Mouse (Mus musculus) neural tube, embryonic 11.5 days (tissue): ENCODE data around the gene Olfr678. TPM values are rescaled to one million over a fixed set of nuclear protein-coding genes. Genes with fewer than 3 reads are reported as not detected.
"Not testable (repeated sequence)": the region's sequence is repeated elsewhere in the genome, so short reads cannot be mapped to it uniquely, and the experiment has no call there.

Experiments used
- ATAC-seq: fragments of 200-750 bp; cut with Nextera tagmentation; 2 replicates; pipeline ENCODE4 v1.8.0; 2017; ENCODE audit warnings: moderate number of reproducible peaks, mild to moderate bottlenecking, moderate TSS enrichment, moderate library complexity; ENCODE audit not compliant: insufficient read depth, low FRiP score, low TSS enrichment
- DNase-seq: peaks from one replicate; pipeline ENCODE4 v3.0.0-alpha.2; 2015; ENCODE audit warnings: low spot score
- H3K27ac ChIP-seq: fragments of 300-500 bp; sonication (generic); 2 replicates; pipeline ENCODE4 v1.5.1; 2014; ENCODE audit warnings: low read depth, mild to moderate bottlenecking, low read length
- H3K27me3 ChIP-seq: fragments of 300-500 bp; sonication (generic); 2 replicates; pipeline ENCODE4 v1.6.1; 2014; ENCODE audit warnings: mild to moderate bottlenecking, low read length, mixed read lengths; ENCODE audit not compliant: control insufficient read depth, insufficient read depth
- H3K36me3 ChIP-seq: fragments of 300-500 bp; sonication (generic); 2 replicates; pipeline ENCODE4 v1.6.1; 2014; ENCODE audit warnings: mild to moderate bottlenecking, low read length, moderate library complexity, mixed read lengths; ENCODE audit not compliant: control insufficient read depth, insufficient read depth
- H3K4me1 ChIP-seq: fragments of 300-500 bp; sonication (generic); 2 replicates; pipeline ENCODE4 v1.6.1; 2014; ENCODE audit warnings: low read length, mixed read lengths; ENCODE audit not compliant: control insufficient read depth, insufficient read depth
- H3K4me2 ChIP-seq: fragments of 300-500 bp; sonication (generic); 2 replicates; pipeline ENCODE4 v1.6.1; 2014; ENCODE audit warnings: low read depth, mild to moderate bottlenecking, moderate library complexity
- H3K4me3 ChIP-seq: fragments of 300-500 bp; sonication (generic); 2 replicates; pipeline ENCODE4 v1.5.1; 2014; ENCODE audit warnings: low read depth, low read length
- H3K9ac ChIP-seq: fragments of 300-500 bp; sonication (generic); 2 replicates; pipeline ENCODE4 v1.6.1; 2014; ENCODE audit warnings: mild to moderate bottlenecking, low read length
- H3K9me3 ChIP-seq: fragments of 300-500 bp; sonication (generic); 2 replicates; pipeline ENCODE4 v1.6.1; 2016; ENCODE audit warnings: low read length; ENCODE audit not compliant: control insufficient read depth
- WGBS: fragments of 180-500 bp; shearing (Covaris S2); extraction: QIAGEN DNeasy Blood & Tissue Kit; methylation state at CpG from one replicate; pipeline ENCODE4 v1.1.7; 2014; 5-methylcytosine and 5-hydroxymethylcytosine counted together
- polyA plus RNA-seq: library from polyadenylated mRNA; unstranded; fragments of >200 nt; fragmentation: Nextera tagmentation; extraction: Ambion mirVana; gene quantifications from 2 replicates; pipeline ENCODE4 v1.2.1, GENCODE M21; 2014

Gene Olfr678
- polyA plus RNA-seq: not detected in 2 replicates

DNA sequence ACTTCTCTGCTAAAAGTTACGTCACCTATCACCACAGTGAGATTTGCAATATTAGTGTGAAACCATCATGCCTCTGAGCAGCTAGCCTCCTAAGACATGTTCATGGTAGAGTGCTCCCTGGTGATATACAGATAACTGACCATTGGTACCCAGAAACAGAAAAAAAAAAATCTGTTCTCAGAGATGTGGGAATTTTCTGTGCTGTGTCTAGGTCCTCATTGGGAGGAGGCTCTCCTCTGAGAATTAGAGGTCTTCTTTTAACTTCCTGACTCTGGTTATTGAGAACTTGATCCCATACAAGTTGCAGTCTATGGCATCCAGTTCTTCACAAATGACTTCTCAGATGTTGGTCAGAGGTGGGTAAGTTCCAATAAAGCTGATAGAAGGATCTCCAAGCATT is at the start of gene Olfr678:
Olfr678 (plus strand) TSS at position 301 of the 400 bp plus-strand sequence.
- Histone ChIP-seq H3K9ac (no peak within 1 kb of the TSS), H3K27ac (no peak within 1 kb of the TSS), H3K4me3 (no peak within 1 kb of the TSS), H3K36me3 (no peaks in the 10 kb centered on the region), H3K27me3 (no peaks in the 10 kb centered on the region), H3K4me1 (no peaks in the 10 kb centered on the region), H3K9me3 (no peaks in the 10 kb centered on the region), H3K4me2 (no peak within 1 kb of the TSS)
- WGBS: 92% methylated on average over 1 of the region's 1 CpGs
- DNase-seq: no peak
- no peak for ATAC-seq

DNA sequence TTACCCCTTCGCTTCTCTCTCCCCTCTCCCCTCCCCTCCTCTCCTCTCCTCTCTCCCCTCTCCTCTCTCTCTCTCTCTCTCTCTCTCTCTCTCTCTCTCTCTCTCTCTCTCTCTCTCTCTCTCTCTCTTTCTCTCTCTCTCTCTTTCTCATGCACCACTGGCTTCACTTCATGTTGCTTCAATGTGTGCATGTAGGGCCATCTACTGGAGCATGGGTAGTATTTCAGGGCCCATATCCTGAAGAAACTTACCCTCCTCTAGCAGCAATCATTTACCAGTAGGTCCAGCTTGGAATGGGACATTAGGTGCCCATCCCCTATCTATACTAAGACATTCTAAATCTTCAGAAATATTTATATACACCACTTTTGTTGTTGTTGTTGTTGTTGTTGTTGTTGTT is 41.7 kb upstream of the Olfr678 start:
- H3K36me3 ChIP-seq: no peaks in the 10 kb centered on the region
- H3K9ac ChIP-seq: no peak overlapping the region
- no peaks in the 10 kb centered on the region for H3K27me3 ChIP-seq
- H3K4me1 ChIP-seq: no peaks in the 10 kb centered on the region
- ATAC-seq (no peak), DNase-seq (no peak)
- no peak overlapping the region for H3K27ac ChIP-seq
- WGBS: 93% methylated on average over 1 of the region's 1 CpGs
- no peak overlapping the region for H3K4me3 ChIP-seq
- no peaks in the 10 kb centered on the region for H3K9me3 ChIP-seq
- no peak overlapping the region for H3K4me2 ChIP-seq

DNA sequence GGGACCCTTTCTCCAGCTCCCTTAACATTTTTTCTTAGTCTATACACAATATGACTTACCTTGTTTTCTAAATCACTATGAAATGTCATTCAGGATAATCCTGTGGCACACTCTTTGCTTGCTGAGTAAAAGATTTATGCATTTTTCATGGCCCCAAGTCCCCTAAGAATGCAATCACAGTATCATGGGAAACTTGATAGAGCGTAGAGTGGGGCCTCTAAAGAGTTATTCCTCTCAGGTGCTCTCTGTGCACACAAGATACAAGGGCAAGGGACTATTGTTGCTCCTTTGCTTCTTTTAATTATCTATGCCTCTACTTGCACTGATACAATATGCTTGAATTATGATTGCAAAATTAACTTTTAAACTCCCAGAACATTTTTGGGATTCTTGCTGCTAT is 35.9 kb upstream of the Olfr678 start, which contains the start of gene Olfr675:
Olfr675 (minus strand) TSS at position 101 of the 400 bp plus-strand sequence.
- no peak within 1 kb of the TSS for H3K4me3 ChIP-seq
- no peak for ATAC-seq
- no peaks in the 10 kb centered on the region for H3K27me3 ChIP-seq
- 69% methylated on average over 1 of the region's 1 CpGs for WGBS
- no peak for DNase-seq
- H3K36me3 ChIP-seq: no peaks in the 10 kb centered on the region
- H3K4me2 ChIP-seq: no peak within 1 kb of the TSS
- no peak within 1 kb of the TSS for H3K27ac ChIP-seq
- H3K9me3 ChIP-seq: no peaks in the 10 kb centered on the region
- H3K9ac ChIP-seq: no peak within 1 kb of the TSS
- no peaks in the 10 kb centered on the region for H3K4me1 ChIP-seq

DNA sequence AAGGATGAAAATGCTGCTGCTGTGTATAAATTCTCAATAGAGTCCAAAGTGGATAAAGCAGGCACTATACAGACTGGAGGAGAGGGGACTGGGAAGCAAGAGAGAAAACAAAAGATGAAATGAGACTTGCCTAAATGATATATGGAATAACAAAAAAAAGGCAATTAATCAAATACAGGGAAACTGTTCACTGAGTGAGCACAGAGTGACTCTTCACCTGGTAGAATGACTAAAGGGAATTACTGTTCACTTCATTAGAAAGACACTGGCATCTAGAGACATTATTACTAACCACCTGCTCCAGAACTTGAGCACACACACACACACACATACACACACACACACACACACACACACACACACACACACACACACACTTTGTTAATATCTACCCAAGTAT is 31.9 kb upstream of the Olfr678 start, which contains the start of gene Olfr676:
Olfr676 (plus strand) TSS at position 301 of the 400 bp plus-strand sequence.
- no peaks in the 10 kb centered on the region for H3K27me3 ChIP-seq
- H3K36me3 ChIP-seq: no peaks in the 10 kb centered on the region
- H3K4me2 ChIP-seq: no peak within 1 kb of the TSS
- H3K4me3 ChIP-seq: no peak within 1 kb of the TSS
- no peak within 1 kb of the TSS for H3K9ac ChIP-seq
- ATAC-seq: no peak
- no peaks in the 10 kb centered on the region for H3K9me3 ChIP-seq
- no peak for DNase-seq
- H3K27ac ChIP-seq: no peak within 1 kb of the TSS
- no peaks in the 10 kb centered on the region for H3K4me1 ChIP-seq

DNA sequence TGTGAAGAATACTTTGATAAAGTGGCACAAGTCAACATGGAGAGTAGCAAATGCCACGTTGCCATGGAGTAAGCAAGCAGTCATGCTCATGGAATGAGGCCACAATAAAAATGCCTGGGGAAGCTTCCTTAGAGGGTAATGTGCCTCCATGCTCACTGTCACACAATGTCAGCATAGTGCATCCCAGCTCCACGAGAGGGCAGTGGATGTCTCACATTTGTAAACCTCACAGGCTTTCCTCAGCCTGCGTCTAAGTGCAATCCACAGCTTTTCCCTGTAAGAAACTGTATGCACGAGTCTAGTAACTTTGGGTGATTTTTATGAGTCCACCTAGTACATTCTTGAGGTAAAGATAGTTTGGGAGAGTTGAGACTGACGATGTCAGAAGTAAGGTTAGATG is 30.4 kb upstream of the Olfr678 start:
- not testable (repeated sequence) for H3K36me3 ChIP-seq, H3K27me3 ChIP-seq, DNase-seq, H3K9me3 ChIP-seq, H3K27ac ChIP-seq, H3K9ac ChIP-seq, H3K4me1 ChIP-seq, ATAC-seq, H3K4me2 ChIP-seq, H3K4me3 ChIP-seq
- WGBS: 61% methylated on average over 5 of the region's 5 CpGs

DNA sequence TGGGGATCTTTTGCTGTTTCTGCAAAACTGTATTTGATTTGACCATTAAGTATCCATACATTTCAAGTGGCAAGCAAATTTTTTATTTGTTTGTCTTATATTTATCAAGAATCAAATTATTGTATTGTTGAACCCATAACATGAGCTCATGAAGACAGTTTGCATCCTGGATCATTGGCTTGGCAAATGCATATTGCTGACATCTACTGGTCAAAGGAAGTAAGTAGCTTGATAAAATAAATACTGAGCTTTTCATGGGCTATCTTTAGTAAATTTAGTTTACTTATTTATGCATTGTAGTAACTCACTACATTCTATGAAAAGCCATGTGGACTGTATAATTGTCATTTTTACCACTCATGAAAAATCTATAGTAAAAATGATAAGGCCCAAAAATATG is 5.3 kb upstream of the Olfr678 start:
- Histone ChIP-seq H3K9me3 (no peaks in the 10 kb centered on the region), H3K4me2 (no peak overlapping the region), H3K27ac (no peak overlapping the region), H3K9ac (no peak overlapping the region), H3K27me3 (no peaks in the 10 kb centered on the region), H3K4me3 (no peak overlapping the region), H3K36me3 (no peaks in the 10 kb centered on the region), H3K4me1 (no peaks in the 10 kb centered on the region)
- no peak for ATAC-seq
- DNase-seq: no peak

DNA sequence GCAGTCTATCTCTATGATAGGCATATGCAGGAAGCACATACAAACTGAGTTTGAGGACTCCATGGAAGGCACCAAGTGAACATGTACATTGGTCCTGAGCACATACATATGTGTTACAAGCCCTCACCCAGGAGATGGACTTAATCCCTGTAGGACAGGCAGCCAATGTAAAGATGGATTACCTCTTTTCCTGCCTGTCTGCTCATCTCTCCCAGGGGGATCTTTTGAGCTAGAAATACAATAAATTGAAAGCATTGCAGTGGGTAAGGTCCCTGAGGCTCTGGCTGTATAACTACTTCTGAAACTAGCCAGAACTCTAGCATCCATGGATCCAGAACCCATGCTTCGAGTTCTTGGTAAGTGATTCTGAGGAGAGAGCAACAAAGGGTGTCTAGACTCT is 16.6 kb downstream of the Olfr678 start, which contains the start of gene Olfr679:
Olfr679 (plus strand) TSS at position 301 of the 400 bp plus-strand sequence.
- 63% methylated on average over 1 of the region's 1 CpGs for WGBS
- ATAC-seq: no peak
- Histone ChIP-seq H3K4me2 (no peak within 1 kb of the TSS), H3K27me3 (no peaks in the 10 kb centered on the region), H3K4me1 (no peaks in the 10 kb centered on the region), H3K9me3 (no peaks in the 10 kb centered on the region), H3K36me3 (no peaks in the 10 kb centered on the region), H3K4me3 (no peak within 1 kb of the TSS), H3K9ac (no peak within 1 kb of the TSS), H3K27ac (no peak within 1 kb of the TSS)
- no peak for DNase-seq

DNA sequence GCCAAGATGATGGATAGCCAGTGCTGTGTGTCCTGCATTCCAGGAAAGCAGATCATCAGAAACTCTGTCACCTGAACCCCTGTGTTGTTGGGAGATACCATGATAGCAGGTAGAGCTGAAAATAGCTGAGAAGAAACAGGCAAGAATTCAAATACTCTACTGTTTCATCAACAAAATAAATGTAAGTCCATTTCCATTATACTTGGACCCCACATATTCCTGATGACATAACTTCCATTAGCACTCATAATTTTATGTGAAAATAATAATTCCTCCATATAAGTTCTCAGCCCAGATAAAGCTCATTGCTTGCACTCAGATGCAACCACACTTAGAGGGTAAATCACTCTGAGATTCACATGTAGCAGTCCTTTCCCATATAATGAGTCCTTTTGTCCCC is 28.4 kb downstream of the Olfr678 start, which contains the start of gene Olfr680-ps1:
Olfr680-ps1 (minus strand) TSS at position 101 of the 400 bp plus-strand sequence.
- H3K27ac ChIP-seq, ATAC-seq, H3K4me3 ChIP-seq, H3K36me3 ChIP-seq, H3K4me1 ChIP-seq, H3K4me2 ChIP-seq, H3K27me3 ChIP-seq, DNase-seq, H3K9me3 ChIP-seq, H3K9ac ChIP-seq: not testable (repeated sequence)

DNA sequence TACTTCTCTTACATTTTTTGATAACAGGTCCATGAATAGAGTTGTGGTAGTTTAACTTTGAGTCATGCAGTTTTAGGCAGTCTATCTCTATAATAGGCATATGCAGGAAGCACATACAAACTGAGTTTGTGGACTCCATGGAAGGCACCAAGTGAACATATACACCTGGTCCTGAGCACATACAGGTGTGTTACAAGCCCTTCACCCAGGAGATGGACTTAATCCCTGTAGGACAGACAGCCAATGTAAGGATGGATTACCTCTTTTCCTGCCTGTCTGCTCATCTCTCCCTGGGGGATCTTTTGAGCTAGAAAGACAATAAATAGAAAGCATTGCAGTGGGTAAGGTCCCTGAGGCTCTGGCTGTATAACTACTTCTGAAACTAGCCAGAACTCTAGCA is 52.3 kb downstream of the Olfr678 start, which contains the start of gene Olfr681:
Olfr681 (plus strand) TSS at position 301 of the 400 bp plus-strand sequence.
- H3K4me3 ChIP-seq: no peak within 1 kb of the TSS
- no peaks in the 10 kb centered on the region for H3K4me1 ChIP-seq
- no peak within 1 kb of the TSS for H3K4me2 ChIP-seq
- H3K36me3 ChIP-seq: no peaks in the 10 kb centered on the region
- no peaks in the 10 kb centered on the region for H3K27me3 ChIP-seq
- H3K27ac ChIP-seq: no peak within 1 kb of the TSS
- no peak for ATAC-seq
- no peak within 1 kb of the TSS for H3K9ac ChIP-seq
- no peaks in the 10 kb centered on the region for H3K9me3 ChIP-seq
- no peak for DNase-seq
